Mouse (Mus musculus) CH12.LX (cell line): ENCODE data around the gene Gabrb1. TPM values are rescaled to one million over a fixed set of nuclear protein-coding genes. Genes with fewer than 3 reads are reported as not detected.

Experiments used
- DNase-seq: peaks from one replicate; pipeline ENCODE4 v3.0.0-alpha.2; 2013; ENCODE audit errors: extremely low read depth
- H3K27ac ChIP-seq: 2 replicates; pipeline ENCODE4 v1.5.1; 2012; ENCODE audit warnings: low read depth, mild to moderate bottlenecking, control low read depth, moderate library complexity; ENCODE audit not compliant: insufficient read depth
- H3K27me3 ChIP-seq: replicated peaks from 2 replicates; pipeline ENCODE3; 2012; ENCODE audit warnings: inconsistent platforms
- H3K36me3 ChIP-seq, 2 experiments: replicated peaks in 1 of 2; 2 replicates each; pipeline versions ENCODE3 to v1.6.1; 2012; ENCODE audit warnings: inconsistent platforms in 1 of 2, low read length in 1 of 2, mild to moderate bottlenecking in 1 of 2, mixed read lengths in 1 of 2, moderate library complexity in 1 of 2; ENCODE audit not compliant: control insufficient read depth in 1 of 2, insufficient read depth in 1 of 2
- H3K4me1 ChIP-seq, 2 experiments: 2 replicates each; pipeline ENCODE4 v1.6.1; 2012; ENCODE audit warnings: inconsistent platforms in 1 of 2, moderate library complexity in 1 of 2; ENCODE audit not compliant: insufficient read depth in 2 of 2, control insufficient read depth in 1 of 2
- H3K4me2 ChIP-seq: 2 replicates; pipeline ENCODE4 v1.6.1; 2012; ENCODE audit warnings: low read depth, mild to moderate bottlenecking, control low read depth; ENCODE audit not compliant: poor library complexity, insufficient read depth, severe bottlenecking
- H3K4me3 ChIP-seq, 3 experiments: fragments of 150-350 bp in 1 of 3; sonication (generic) in 1 of 3; replicated peaks in 1 of 3; 2 replicates each; pipeline versions ENCODE3 to v1.5.1; 2011 to 2012; ENCODE audit warnings: low read depth in 2 of 3, low read length in 2 of 3, mild to moderate bottlenecking in 2 of 3, moderate library complexity in 2 of 3, control low read depth in 1 of 3, improper control_type of control experiment in 1 of 3, inconsistent platforms in 1 of 3, mixed read lengths in 1 of 3; ENCODE audit not compliant: poor library complexity in 1 of 3
- H3K79me2 ChIP-seq: replicated peaks from 2 replicates; pipeline ENCODE4 v1.6.1; 2012; ENCODE audit warnings: mild to moderate bottlenecking, moderate library complexity; ENCODE audit not compliant: control insufficient read depth, poor library complexity, insufficient read depth, severe bottlenecking; ENCODE audit errors: extremely low read depth
- H3K9ac ChIP-seq: 2 replicates; pipeline ENCODE4 v1.6.1; 2012; ENCODE audit warnings: low read depth, mild to moderate bottlenecking, control low read depth, moderate library complexity; ENCODE audit not compliant: insufficient read depth
- H3K9me3 ChIP-seq: replicated peaks from 2 replicates; pipeline ENCODE3; 2012; ENCODE audit warnings: low read length, inconsistent platforms, mixed read lengths
- BHLHE40 ChIP-seq: IDR thresholded peaks from 2 replicates; pipeline ENCODE4 v1.6.1; 2011; ENCODE audit warnings: mild to moderate bottlenecking, low read depth, low read length, improper control_type of control experiment
- CHD1 ChIP-seq: IDR thresholded peaks from 2 replicates; pipeline ENCODE4 v1.6.1; 2012; ENCODE audit warnings: low read depth, low read length, improper control_type of control experiment, inconsistent platforms
- CHD2 ChIP-seq: IDR thresholded peaks from 2 replicates; pipeline ENCODE4 v1.6.1; 2011; ENCODE audit warnings: low read length, improper control_type of control experiment
- GABPA ChIP-seq: IDR thresholded peaks from 2 replicates; pipeline ENCODE4 v1.6.1; 2012; ENCODE audit warnings: low read depth, low read length, improper control_type of control experiment, inconsistent platforms; ENCODE audit not compliant: insufficient replicate concordance
- JUN ChIP-seq: IDR thresholded peaks from 2 replicates; pipeline ENCODE4 v1.6.1; 2011; ENCODE audit warnings: low read depth, mild to moderate bottlenecking, low read length, improper control_type of control experiment, moderate library complexity; ENCODE audit not compliant: insufficient read depth
- MAZ ChIP-seq: IDR thresholded peaks from 2 replicates; pipeline ENCODE4 v1.6.1; 2012; ENCODE audit warnings: low read depth, mild to moderate bottlenecking, inconsistent platforms, low read length, improper control_type of control experiment, moderate library complexity
- MEF2A ChIP-seq: IDR thresholded peaks from 2 replicates; pipeline ENCODE4 v1.6.1; 2014; ENCODE audit warnings: low read depth, mild to moderate bottlenecking, inconsistent platforms, low read length, improper control_type of control experiment, borderline replicate concordance
- MYC ChIP-seq: IDR thresholded peaks from 2 replicates; pipeline ENCODE4 v1.6.1; 2011; ENCODE audit warnings: low read depth, mild to moderate bottlenecking, improper control_type of control experiment, low read length
- NELFE ChIP-seq: IDR thresholded peaks from 2 replicates; pipeline ENCODE4 v1.6.1; 2011; ENCODE audit warnings: low read depth, low read length, improper control_type of control experiment
- RAD21 ChIP-seq: IDR thresholded peaks from 2 replicates; pipeline ENCODE4 v1.6.1; 2011; ENCODE audit warnings: low read depth, mild to moderate bottlenecking, low read length, improper control_type of control experiment, moderate library complexity
- ZNF384 ChIP-seq: IDR thresholded peaks from 2 replicates; pipeline ENCODE4 v1.6.1; 2012; ENCODE audit warnings: low read depth, low read length, improper control_type of control experiment, inconsistent platforms
- dilution Hi-C: fragments of 300-500 bp; cut with MboI; formaldehyde crosslinking; loops from 2 replicates; pipeline ENCODE4 v1.14.3; 2020; ENCODE audit warnings: low sequenced_read_pairs; ENCODE audit not compliant: extremely low pct_unique_long_range_greater_than_20kb, extremely low pct_ligation_motif_present
- in situ Hi-C: fragments of 300-500 bp; cut with MboI; formaldehyde crosslinking; loops from 3 replicates; pipeline ENCODE4 v1.14.3; 2019; ENCODE audit warnings: low sequenced_read_pairs, low pct_ligation_motif_present, low pct_unique_long_range_greater_than_20kb, mixed read lengths
- polyA plus RNA-seq: library from polyadenylated mRNA; unstranded; fragments of >175 nt; gene quantifications from 2 replicates; pipeline ENCODE4 v1.2.1, GENCODE M21; 2012; ENCODE audit warnings: low read depth; ENCODE audit not compliant: insufficient read length
- total RNA-seq, 2 experiments: library from RNA; depleted of rRNA; stranded (reverse); fragments of 300-350 nt in 1 of 2; fragments of >200 nt in 1 of 2; gene quantifications; 2 replicates each; pipeline ENCODE4 v1.2.3; 2012 to 2014

Gabrb1 gene
- total and polyA plus RNA-seq, 3 experiments: 0.04 TPM; not detected in 2

- TF ChIP-seq GABPA: no peak
- no peak for TF ChIP-seq RAD21
- TF ChIP-seq BHLHE40: peak; percentile 96
Observed at GRCm38 (mm10) chr5:72167594-72168284, 509.8 kb downstream of the Gabrb1 start, which contains the start of gene Commd8 (continued).

- H3K4me3 ChIP-seq: peak overlapping the region in 2 of 3 experiments; percentile 15 to 77
- no peak overlapping the region for H3K27ac ChIP-seq
- dilution Hi-C loops (no loop called here), in situ Hi-C loops (no loop called here)
- no peaks in the 10 kb centered on the region for H3K27me3 ChIP-seq
- peaks cover 3 to 21% of the 10 kb centered on the region in 2 experiments for H3K36me3 ChIP-seq
- H3K4me2 ChIP-seq: peak overlapping the region; percentile 45; the same call in 1 of the 2 replicates
- no peaks in the 10 kb centered on the region for H3K9me3 ChIP-seq
- 0 out of 2 replicates have a peak, but pooled peaks have one; percentile 35 for TF ChIP-seq CHD2
- no peak for TF ChIP-seq CHD1
- TF ChIP-seq ZNF384: peak; percentile 90
- H3K4me1 ChIP-seq: peaks cover 8 to 51% of the 10 kb centered on the region in 2 experiments
- H3K79me2 ChIP-seq: peaks cover 23% of the 10 kb centered on the region
- H3K9ac ChIP-seq: peak overlapping the region; percentile 22; the same call in 1 of the 2 replicates
- DNase-seq: no peak
Observed at GRCm38 (mm10) chr5:72168285-72168621, 510.3 kb downstream of the Gabrb1 start.

- no peak overlapping the region for H3K4me3 ChIP-seq
- TF ChIP-seq JUN (no peak), MAZ (no peak), MYC (no peak), MEF2A (no peak), NELFE (no peak)
- TF ChIP-seq, all 38 proteins: peak for 0
- Histone ChIP-seq H3K4me2 (no peak overlapping the region), H3K9ac (no peak overlapping the region), H3K27me3 (no peaks in the 10 kb centered on the region), H3K4me1 (peaks cover 8 to 34% of the 10 kb centered on the region in 2 experiments), H3K36me3 (peaks cover 3 to 12% of the 10 kb centered on the region in 2 experiments), H3K79me2 (peaks cover 18% of the 10 kb centered on the region), H3K9me3 (no peaks in the 10 kb centered on the region), H3K27ac (no peak overlapping the region)
- dilution Hi-C loops (no loop called here), in situ Hi-C loops (no loop called here)
- no peak for DNase-seq
Observed at GRCm38 (mm10) chr5:72170067-72170466, 512.2 kb downstream of the Gabrb1 start.
